Mouse (Mus musculus): Measurements from ENCODE around the gene Stac. TPM values are rescaled to one million over a fixed set of nuclear protein-coding genes. Genes with fewer than 3 reads are reported as not detected.

Gene Stac
- polyA plus RNA-seq, 1 experiment = not detected

GRCm38 (mm10) chr9:111552865-111553264 is 137.3 kb downstream of the Stac start:
- Histone ChIP-seq H3K4me3 (replicated peaks; ENCODE audit: control insufficient read depth, low read depth, low read length) (no peak overlapping the region), H3K27ac (ENCODE audit: control insufficient read depth, insufficient read depth, low read depth, low read length, poor library complexity) (no peak overlapping the region), H3K4me1 (ENCODE audit: control insufficient read depth, insufficient read depth, low read length) (no peaks in the 10 kb centered on the region)
- WGBS = 44% methylated on average over 3 of the region's 3 CpGs
- no peak for TF ChIP-seq POLR2A (IDR thresholded peaks at IDR 0.05; ENCODE audit: borderline replicate concordance, control insufficient read depth, low read depth, low read length)

DNA sequence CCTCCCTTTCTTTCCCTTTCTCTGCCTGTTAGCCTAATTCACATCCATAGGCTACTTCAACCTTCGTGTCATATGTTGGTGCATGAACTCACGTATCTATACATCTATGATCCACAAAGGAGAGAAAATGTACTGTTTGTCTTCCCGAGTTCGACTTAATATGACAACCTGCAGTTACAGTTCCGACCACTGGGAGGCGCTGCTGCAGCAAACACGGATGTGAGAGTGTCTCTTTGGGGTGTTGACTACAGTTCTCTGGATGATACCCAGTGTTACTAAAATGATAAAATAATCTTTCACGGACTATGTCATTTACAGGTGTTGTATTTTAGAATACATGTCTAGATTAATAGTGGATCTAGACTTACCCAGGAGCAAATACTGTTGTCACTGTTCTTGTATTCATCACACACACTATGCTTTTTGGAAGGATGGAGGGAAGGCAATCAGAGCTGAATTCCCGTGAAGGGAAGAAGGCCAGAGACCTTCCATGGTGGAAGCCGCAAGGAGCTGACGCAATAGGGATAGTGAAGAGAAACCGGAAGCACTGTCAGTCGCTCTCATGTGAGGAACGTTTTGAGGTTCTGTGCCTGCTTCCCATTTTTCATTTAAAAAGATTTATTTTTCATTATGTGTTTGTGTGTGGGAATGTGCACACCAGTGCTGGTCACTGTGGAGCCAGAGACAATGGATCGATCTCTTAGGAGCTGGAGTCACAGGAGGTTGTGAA is 138.5 kb downstream of the Stac start:
- TF ChIP-seq CTCF (IDR thresholded peaks at IDR 0.05; ENCODE audit: control insufficient read depth, insufficient read depth, low read length) (peak; percentile 84), POLR2A (IDR thresholded peaks at IDR 0.05; ENCODE audit: borderline replicate concordance, control insufficient read depth, low read depth, low read length) (no peak)
- Histone ChIP-seq H3K27ac (ENCODE audit: control insufficient read depth, insufficient read depth, low read depth, low read length, poor library complexity) (no peak overlapping the region), H3K4me1 (ENCODE audit: control insufficient read depth, insufficient read depth, low read length) (no peaks in the 10 kb centered on the region), H3K4me3 (replicated peaks; ENCODE audit: control insufficient read depth, low read depth, low read length) (no peak overlapping the region)
- 51% methylated on average over 15 of the region's 15 CpGs for WGBS

DNA sequence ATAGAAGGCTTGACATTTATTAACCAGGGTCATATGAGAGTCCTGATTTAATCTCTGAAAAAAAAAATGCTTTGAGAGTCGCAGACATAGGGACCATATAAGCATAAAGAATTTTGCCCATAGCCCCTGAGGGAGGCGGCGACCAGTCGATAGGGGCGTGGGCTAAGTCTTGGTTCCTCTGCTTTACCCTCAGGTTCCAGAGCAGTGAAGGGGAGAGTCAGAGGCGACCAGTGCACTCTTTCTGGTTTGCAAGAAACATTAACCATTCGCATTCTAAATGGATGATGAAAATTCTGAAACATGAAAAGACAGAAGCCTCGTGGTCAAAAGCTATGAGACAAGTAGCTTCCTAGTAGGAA is 139.2 kb downstream of the Stac start:
- Histone ChIP-seq H3K27ac (ENCODE audit: control insufficient read depth, insufficient read depth, low read depth, low read length, poor library complexity) (no peak overlapping the region), H3K4me3 (replicated peaks; ENCODE audit: control insufficient read depth, low read depth, low read length) (no peak overlapping the region), H3K4me1 (ENCODE audit: control insufficient read depth, insufficient read depth, low read length) (no peaks in the 10 kb centered on the region)
- TF ChIP-seq CTCF (IDR thresholded peaks at IDR 0.05; ENCODE audit: control insufficient read depth, insufficient read depth, low read length) = no peak
- TF ChIP-seq POLR2A (IDR thresholded peaks at IDR 0.05; ENCODE audit: borderline replicate concordance, control insufficient read depth, low read depth, low read length) = no peak
- 75% methylated on average over 8 of the region's 8 CpGs for whole genome bisulfite sequencing

DNA sequence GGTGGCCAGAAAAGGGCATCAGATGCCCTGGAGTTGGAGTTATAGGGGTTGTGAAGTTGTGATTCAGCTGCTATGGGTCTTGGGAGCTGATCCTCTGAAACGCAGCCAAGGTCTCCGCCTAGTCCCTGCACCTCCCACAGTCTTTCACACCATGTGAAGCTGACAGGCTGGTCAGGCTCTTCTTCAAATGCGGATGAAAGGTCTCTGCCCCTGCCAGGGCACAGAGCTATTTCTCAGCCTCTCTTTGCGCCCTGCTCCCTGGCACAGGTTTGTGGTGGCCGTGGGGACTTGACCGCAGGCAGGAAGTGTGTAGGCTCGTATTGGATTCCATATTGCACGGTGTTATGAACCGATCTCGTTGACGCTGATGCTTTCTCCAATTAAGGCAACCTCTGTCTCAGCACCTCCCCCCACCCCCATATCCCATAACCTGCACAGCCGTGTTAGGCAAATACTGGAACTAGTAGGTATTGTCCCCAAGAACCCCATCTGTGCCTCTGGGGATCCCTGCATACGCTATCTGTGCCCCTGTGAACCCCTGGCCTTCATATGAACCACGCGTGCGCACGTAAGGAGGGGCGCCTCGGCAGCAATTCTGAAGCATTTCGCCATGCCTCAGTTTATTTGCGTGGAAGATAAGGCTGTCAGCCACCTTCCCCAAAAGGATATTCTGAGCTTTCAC is 139.7 kb downstream of the Stac start:
- no peak overlapping the region for H3K27ac ChIP-seq (ENCODE audit: control insufficient read depth, insufficient read depth, low read depth, low read length, poor library complexity)
- no peak overlapping the region for H3K4me3 ChIP-seq (replicated peaks; ENCODE audit: control insufficient read depth, low read depth, low read length)
- H3K4me1 ChIP-seq (ENCODE audit: control insufficient read depth, insufficient read depth, low read length) = no peaks in the 10 kb centered on the region
- TF ChIP-seq POLR2A (IDR thresholded peaks at IDR 0.05; ENCODE audit: borderline replicate concordance, control insufficient read depth, low read depth, low read length) (no peak), CTCF (IDR thresholded peaks at IDR 0.05; ENCODE audit: control insufficient read depth, insufficient read depth, low read length) (no peak)
- 74% methylated on average over 21 of the region's 21 CpGs for WGBS

DNA sequence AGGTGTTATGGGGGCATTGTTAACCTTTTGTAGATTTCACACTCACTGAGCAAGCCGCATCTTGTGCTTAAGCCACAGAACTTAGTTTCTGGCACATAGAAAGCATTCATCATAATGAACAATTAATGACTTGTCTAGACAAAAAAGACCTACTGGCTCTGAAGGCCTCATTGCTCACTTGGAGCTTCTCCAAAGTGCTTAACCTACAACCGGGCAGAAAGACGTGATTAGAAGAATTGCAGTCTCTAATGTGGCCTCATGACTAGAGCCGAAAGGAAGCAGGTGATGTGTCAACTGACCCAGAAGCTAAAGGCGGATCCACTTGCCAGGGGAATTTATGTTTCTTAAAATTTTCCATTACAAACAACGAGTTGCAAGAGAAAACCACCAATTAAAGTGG is 147.5 kb downstream of the Stac start:
- Histone ChIP-seq H3K27ac (ENCODE audit: control insufficient read depth, insufficient read depth, low read depth, low read length, poor library complexity) (no peak overlapping the region), H3K4me1 (ENCODE audit: control insufficient read depth, insufficient read depth, low read length) (no peaks in the 10 kb centered on the region), H3K4me3 (replicated peaks; ENCODE audit: control insufficient read depth, low read depth, low read length) (no peak overlapping the region)
- TF ChIP-seq POLR2A (IDR thresholded peaks at IDR 0.05; ENCODE audit: borderline replicate concordance, control insufficient read depth, low read depth, low read length) (no peak), CTCF (IDR thresholded peaks at IDR 0.05; ENCODE audit: control insufficient read depth, insufficient read depth, low read length) (no peak)
- 80% methylated on average over 6 of the region's 6 CpGs for WGBS

GRCm38 (mm10) chr9:111535445-111536064 is 154.6 kb downstream of the Stac start:
- Histone ChIP-seq H3K4me1 (ENCODE audit: control insufficient read depth, insufficient read depth, low read length) (no peaks in the 10 kb centered on the region), H3K4me3 (replicated peaks; ENCODE audit: control insufficient read depth, low read depth, low read length) (no peak overlapping the region), H3K27ac (ENCODE audit: control insufficient read depth, insufficient read depth, low read depth, low read length, poor library complexity) (no peak overlapping the region)
- WGBS = 72% methylated on average over 8 of the region's 8 CpGs
- TF ChIP-seq POLR2A (IDR thresholded peaks at IDR 0.05; ENCODE audit: borderline replicate concordance, control insufficient read depth, low read depth, low read length) (no peak), CTCF (IDR thresholded peaks at IDR 0.05; ENCODE audit: control insufficient read depth, insufficient read depth, low read length) (no peak)

GRCm38 (mm10) chr9:111534744-111535423 is 155.3 kb downstream of the Stac start:
- H3K4me3 ChIP-seq (replicated peaks; ENCODE audit: control insufficient read depth, low read depth, low read length) = no peak overlapping the region
- 52% methylated on average over 7 of the region's 7 CpGs for WGBS
- no peak overlapping the region for H3K27ac ChIP-seq (ENCODE audit: control insufficient read depth, insufficient read depth, low read depth, low read length, poor library complexity)
- TF ChIP-seq POLR2A (IDR thresholded peaks at IDR 0.05; ENCODE audit: borderline replicate concordance, control insufficient read depth, low read depth, low read length) (no peak), CTCF (IDR thresholded peaks at IDR 0.05; ENCODE audit: control insufficient read depth, insufficient read depth, low read length) (no peak)
- H3K4me1 ChIP-seq (ENCODE audit: control insufficient read depth, insufficient read depth, low read length) = no peaks in the 10 kb centered on the region

DNA sequence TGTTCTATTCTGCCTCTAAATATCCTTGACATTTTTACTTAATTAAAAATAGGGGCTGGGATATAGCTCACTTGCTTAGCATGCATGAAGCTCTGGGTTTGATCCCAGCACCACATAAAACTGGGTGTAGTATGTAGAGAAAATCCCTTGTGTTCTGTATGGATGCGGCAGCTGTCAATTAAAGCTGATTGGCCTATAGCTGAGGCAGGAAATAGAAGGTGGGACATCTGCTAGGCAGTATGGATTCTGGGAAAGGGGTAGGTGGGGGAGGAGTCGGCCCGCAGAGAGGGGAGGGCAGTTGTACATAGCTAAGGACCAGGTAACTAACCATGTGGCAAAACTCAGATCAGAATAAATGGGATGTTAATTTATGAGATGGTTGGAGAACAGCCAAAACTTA is 166.3 kb downstream of the Stac start:
- no peak overlapping the region for H3K4me3 ChIP-seq (replicated peaks; ENCODE audit: control insufficient read depth, low read depth, low read length)
- 76% methylated on average over 3 of the region's 3 CpGs for WGBS
- H3K4me1 ChIP-seq (ENCODE audit: control insufficient read depth, insufficient read depth, low read length) = no peaks in the 10 kb centered on the region
- no peak for TF ChIP-seq POLR2A (IDR thresholded peaks at IDR 0.05; ENCODE audit: borderline replicate concordance, control insufficient read depth, low read depth, low read length)
- TF ChIP-seq CTCF (IDR thresholded peaks at IDR 0.05; ENCODE audit: control insufficient read depth, insufficient read depth, low read length) = no peak
- H3K27ac ChIP-seq (ENCODE audit: control insufficient read depth, insufficient read depth, low read depth, low read length, poor library complexity) = no peak overlapping the region
